Mouse (Mus musculus): Measurements from ENCODE around the gene Robo2. TPM values are rescaled to one million over a fixed set of nuclear protein-coding genes. Genes with fewer than 3 reads are reported as not detected.

Robo2 gene
- polyA plus RNA-seq, 2 experiments, result 2.5 to 3.4 TPM

DNA sequence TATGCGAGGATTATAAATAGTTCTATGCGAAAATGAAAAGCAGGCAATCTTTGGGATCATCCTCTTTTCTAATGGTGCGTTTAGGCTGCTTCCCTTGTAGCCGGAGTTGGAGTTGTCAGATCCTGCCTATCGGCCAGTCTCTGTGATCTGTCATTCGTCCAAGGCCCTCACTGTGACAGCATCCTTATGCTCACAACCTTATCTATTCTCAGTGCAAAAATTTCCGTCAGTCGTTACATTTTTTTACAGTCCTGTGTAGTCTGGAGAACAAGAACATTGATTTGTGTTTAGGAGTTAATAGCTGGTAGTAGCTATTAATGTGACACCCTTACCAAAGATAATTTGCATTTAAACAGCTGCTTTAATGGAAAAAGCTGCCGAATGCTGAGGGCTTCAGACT lies 547.0 kb downstream of the Robo2 start:
- H3K4me2 ChIP-seq (ENCODE audit: low read depth), result no peak overlapping the region
- H3K36me3 ChIP-seq (replicated peaks; ENCODE audit: control insufficient read depth, insufficient read depth, low read depth), result no peaks in the 10 kb centered on the region
- H3K4me3 ChIP-seq (ENCODE audit: insufficient read depth in 1 of 2, low read depth in 2 of 2, low read length in 2 of 2), result no peak overlapping the region
- H3K9ac ChIP-seq (replicated peaks), result no peak overlapping the region
- 45% methylated on average over 9 of the region's 9 CpGs for whole genome bisulfite sequencing (ENCODE audit: insufficient replicate concordance)
- no peaks in the 10 kb centered on the region for H3K27me3 ChIP-seq (ENCODE audit: control insufficient read depth, insufficient read depth, low read length)
- no peaks in the 10 kb centered on the region for H3K4me1 ChIP-seq (replicated peaks; ENCODE audit: control insufficient read depth in 2 of 2, insufficient read depth in 2 of 2, low read length in 1 of 2)
- no peak overlapping the region for H3K27ac ChIP-seq
- DNase-seq (ENCODE audit: low read depth in 3 of 3, low spot score in 3 of 3) (no peak), ATAC-seq (ENCODE audit: insufficient read depth) (no peak)
- no peaks in the 10 kb centered on the region for H3K9me3 ChIP-seq (ENCODE audit: control insufficient read depth, low read length)
- no peak for TF ChIP-seq CTCF (IDR thresholded peaks at IDR 0.05; ENCODE audit: low read depth)
- TF ChIP-seq EP300 (IDR thresholded peaks at IDR 0.05; ENCODE audit: low read depth), result no peak

DNA sequence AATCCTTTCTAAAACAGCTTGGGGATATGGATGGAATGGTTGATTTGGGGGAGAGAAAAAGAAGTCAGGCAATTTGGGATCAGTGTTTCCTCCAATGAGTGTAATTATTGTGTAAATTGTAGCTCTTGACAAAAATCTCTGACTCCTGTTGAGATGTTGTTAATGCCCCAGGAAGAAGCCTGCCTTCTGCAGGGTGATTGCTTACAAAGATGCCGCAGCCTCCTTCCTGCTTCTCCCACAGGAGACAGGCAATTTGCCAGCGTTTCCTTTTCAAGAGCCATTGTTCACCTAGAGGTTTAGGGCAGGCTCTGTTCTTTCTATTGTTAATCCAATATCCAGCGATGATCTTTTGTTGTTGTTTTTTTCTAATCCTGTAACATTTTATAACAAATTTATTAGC lies 547.9 kb downstream of the Robo2 start:
- Histone ChIP-seq H3K4me3 (ENCODE audit: insufficient read depth in 1 of 2, low read depth in 2 of 2, low read length in 2 of 2) (no peak overlapping the region), H3K27me3 (ENCODE audit: control insufficient read depth, insufficient read depth, low read length) (no peaks in the 10 kb centered on the region), H3K36me3 (replicated peaks; ENCODE audit: control insufficient read depth, insufficient read depth, low read depth) (no peaks in the 10 kb centered on the region), H3K4me2 (ENCODE audit: low read depth) (no peak overlapping the region), H3K9ac (replicated peaks) (no peak overlapping the region), H3K4me1 (replicated peaks; ENCODE audit: control insufficient read depth in 2 of 2, insufficient read depth in 2 of 2, low read length in 1 of 2) (no peaks in the 10 kb centered on the region), H3K9me3 (ENCODE audit: control insufficient read depth, low read length) (no peaks in the 10 kb centered on the region), H3K27ac (no peak overlapping the region)
- 9% methylated on average over 3 of the region's 3 CpGs for WGBS (ENCODE audit: insufficient replicate concordance)
- ATAC-seq (ENCODE audit: insufficient read depth) (no peak), DNase-seq (ENCODE audit: low read depth in 3 of 3, low spot score in 3 of 3) (no peak)
- no peak for TF ChIP-seq EP300 (IDR thresholded peaks at IDR 0.05; ENCODE audit: low read depth)
- TF ChIP-seq CTCF (IDR thresholded peaks at IDR 0.05; ENCODE audit: low read depth), result no peak

DNA sequence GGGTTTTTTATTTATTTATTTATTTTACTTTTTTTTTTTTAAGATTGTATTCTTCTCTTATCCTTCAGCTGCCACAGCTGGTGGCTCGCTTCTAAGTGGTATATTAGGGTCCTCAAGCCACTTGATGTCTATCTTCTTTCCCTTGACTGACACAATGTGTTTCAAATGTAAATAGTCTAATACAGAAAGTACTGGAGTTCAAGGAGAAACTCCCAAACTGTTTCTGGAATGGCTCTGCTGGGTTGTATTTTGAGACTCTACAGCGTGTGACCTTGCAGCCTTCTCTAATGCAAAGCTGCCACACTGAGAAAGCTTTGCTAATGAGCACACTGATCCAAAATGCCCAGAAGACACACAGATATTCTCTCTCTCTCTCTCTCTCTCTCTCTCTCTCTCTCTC lies 552.9 kb downstream of the Robo2 start:
- ATAC-seq (ENCODE audit: insufficient read depth) (no peak), DNase-seq (ENCODE audit: low read depth in 3 of 3, low spot score in 3 of 3) (no peak)
- no peak overlapping the region for H3K9ac ChIP-seq (replicated peaks)
- no peaks in the 10 kb centered on the region for H3K27me3 ChIP-seq (ENCODE audit: control insufficient read depth, insufficient read depth, low read length)
- H3K27ac ChIP-seq, result no peak overlapping the region
- TF ChIP-seq EP300 (IDR thresholded peaks at IDR 0.05; ENCODE audit: low read depth) (no peak), CTCF (IDR thresholded peaks at IDR 0.05; ENCODE audit: low read depth) (no peak)
- no peak overlapping the region for H3K4me3 ChIP-seq (ENCODE audit: insufficient read depth in 1 of 2, low read depth in 2 of 2, low read length in 2 of 2)
- WGBS (ENCODE audit: insufficient replicate concordance), result 57% methylated on average over 2 of the region's 2 CpGs
- H3K9me3 ChIP-seq (ENCODE audit: control insufficient read depth, low read length), result no peaks in the 10 kb centered on the region
- H3K4me2 ChIP-seq (ENCODE audit: low read depth), result no peak overlapping the region
- H3K4me1 ChIP-seq (replicated peaks; ENCODE audit: control insufficient read depth in 2 of 2, insufficient read depth in 2 of 2, low read length in 1 of 2), result no peaks in the 10 kb centered on the region
- H3K36me3 ChIP-seq (replicated peaks; ENCODE audit: control insufficient read depth, insufficient read depth, low read depth), result no peaks in the 10 kb centered on the region

DNA sequence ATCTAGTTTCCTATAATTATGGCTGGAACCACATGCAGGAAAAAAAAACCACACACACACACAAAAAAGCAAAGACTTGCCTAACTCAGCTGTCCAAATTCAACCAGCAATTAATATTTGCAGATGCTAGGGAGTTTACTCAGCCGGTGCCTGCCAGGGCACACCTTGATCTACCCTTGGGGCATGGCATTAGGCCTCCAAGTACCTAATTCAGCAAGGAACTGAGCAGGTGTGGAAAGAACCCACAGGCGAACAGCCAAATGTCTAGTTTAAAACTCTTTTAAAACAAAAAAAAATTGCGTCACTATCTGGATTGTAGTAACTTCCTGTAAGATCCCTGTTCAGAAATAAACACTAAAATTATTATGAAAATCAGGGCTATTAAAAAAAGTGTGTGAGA lies 555.8 kb downstream of the Robo2 start:
- Histone ChIP-seq H3K27ac (no peak overlapping the region), H3K9me3 (ENCODE audit: control insufficient read depth, low read length) (no peaks in the 10 kb centered on the region), H3K4me1 (replicated peaks; ENCODE audit: control insufficient read depth in 2 of 2, insufficient read depth in 2 of 2, low read length in 1 of 2) (no peaks in the 10 kb centered on the region), H3K36me3 (replicated peaks; ENCODE audit: control insufficient read depth, insufficient read depth, low read depth) (no peaks in the 10 kb centered on the region), H3K9ac (replicated peaks) (no peak overlapping the region), H3K27me3 (ENCODE audit: control insufficient read depth, insufficient read depth, low read length) (no peaks in the 10 kb centered on the region), H3K4me2 (ENCODE audit: low read depth) (no peak overlapping the region), H3K4me3 (ENCODE audit: insufficient read depth in 1 of 2, low read depth in 2 of 2, low read length in 2 of 2) (no peak overlapping the region)
- no peak for ATAC-seq (ENCODE audit: insufficient read depth)
- TF ChIP-seq EP300 (IDR thresholded peaks at IDR 0.05; ENCODE audit: low read depth), result no peak
- no peak for TF ChIP-seq CTCF (IDR thresholded peaks at IDR 0.05; ENCODE audit: low read depth)
- no peak for DNase-seq (ENCODE audit: low read depth in 3 of 3, low spot score in 3 of 3)
- 62% methylated on average over 3 of the region's 3 CpGs for WGBS (ENCODE audit: insufficient replicate concordance)

MicroRNAs encoded within 50 kb of the gene (microRNA counts, 519-probe panel; counts per million panel counts)
- microRNA mmu-miR-691, result 69.9 counts per million

Small RNA genes lying within 50 kb of the gene (microRNA-seq; reads per million reads assigned to microRNA genes)
- not detected for gene Gm24272
- not detected for gene Mir691

Data from liver, embryonic 14.5 days (tissue).